Mouse (Mus musculus) MEL (cell line): Measurements from ENCODE around the gene Gale. TPM values are rescaled to one million over a fixed set of nuclear protein-coding genes. Genes with fewer than 3 reads are reported as not detected.

Experiments
- DNase-seq: peaks from one replicate; pipeline ENCODE4 v3.0.0; 2011; ENCODE audit warnings: low read depth, low spot score
- H3K27ac ChIP-seq: 2 replicates; pipeline ENCODE4 v1.5.1; 2012; ENCODE audit warnings: low read depth, mild to moderate bottlenecking, control low read depth, low read length, moderate library complexity; ENCODE audit not compliant: control insufficient read depth
- H3K27me3 ChIP-seq, 2 experiments: fragments of 150-350 bp in 1 of 2; sonication (generic) in 1 of 2; 2 replicates each; pipeline ENCODE4 v1.6.1; 2012; ENCODE audit warnings: low read length in 2 of 2, mild to moderate bottlenecking in 2 of 2, improper control_type of control experiment in 1 of 2, moderate library complexity in 1 of 2; ENCODE audit not compliant: insufficient read depth in 2 of 2, control insufficient read depth in 1 of 2
- H3K36me3 ChIP-seq, 2 experiments: 2 replicates each; pipeline ENCODE4 v1.6.1; 2012 to 2014; ENCODE audit warnings: low read length in 2 of 2, improper control_type of control experiment in 1 of 2, inconsistent platforms in 1 of 2, mild to moderate bottlenecking in 1 of 2; ENCODE audit not compliant: insufficient read depth in 2 of 2, control insufficient read depth in 1 of 2
- H3K4me1 ChIP-seq, 2 experiments: fragments of 150-350 bp in 1 of 2; sonication (generic) in 1 of 2; 2 replicates each; pipeline ENCODE4 v1.6.1; 2012; ENCODE audit warnings: low read length in 2 of 2, improper control_type of control experiment in 1 of 2, mild to moderate bottlenecking in 1 of 2; ENCODE audit not compliant: insufficient read depth in 2 of 2, control insufficient read depth in 1 of 2
- H3K4me3 ChIP-seq, 2 experiments: fragments of 150-350 bp in 1 of 2; sonication (generic) in 1 of 2; 2 replicates each; pipeline ENCODE4 v1.5.1; 2012; ENCODE audit warnings: low read depth in 2 of 2, low read length in 2 of 2, mild to moderate bottlenecking in 2 of 2, moderate library complexity in 2 of 2, control low read depth in 1 of 2, improper control_type of control experiment in 1 of 2; ENCODE audit not compliant: control insufficient read depth in 1 of 2, insufficient read depth in 1 of 2
- H3K79me2 ChIP-seq: 2 replicates; pipeline ENCODE4 v1.6.1; 2012; ENCODE audit warnings: mild to moderate bottlenecking, low read length, moderate library complexity; ENCODE audit not compliant: control insufficient read depth, poor library complexity, insufficient read depth
- H3K9ac ChIP-seq: 2 replicates; pipeline ENCODE4 v1.6.1; 2012; ENCODE audit warnings: low read depth, mild to moderate bottlenecking, control low read depth, low read length, moderate library complexity; ENCODE audit not compliant: control insufficient read depth, poor library complexity, severe bottlenecking
- H3K9me3 ChIP-seq: fragments of 150-350 bp; sonication (generic); replicated peaks from 2 replicates; pipeline ENCODE4 v1.6.1; 2012; ENCODE audit warnings: mild to moderate bottlenecking, low read length, improper control_type of control experiment, moderate library complexity; ENCODE audit not compliant: insufficient read depth
- CHD1 ChIP-seq: IDR thresholded peaks from 2 replicates; pipeline ENCODE4 v1.6.1; 2012; ENCODE audit warnings: low read depth, mild to moderate bottlenecking, inconsistent platforms, low read length, improper control_type of control experiment
- CTCF ChIP-seq, 3 experiments: IDR thresholded peaks in 2 of 3; conservative IDR thresholded peaks in 1 of 3; 2 replicates each; pipeline ENCODE4 v1.5.1; 2011 to 2012; ENCODE audit warnings: low read length in 3 of 3, low read depth in 2 of 3, mild to moderate bottlenecking in 2 of 3, improper control_type of control experiment in 1 of 3, inconsistent platforms in 1 of 3, mixed read lengths in 1 of 3, moderate library complexity in 1 of 3; ENCODE audit not compliant: control insufficient read depth in 1 of 3, insufficient read depth in 1 of 3, poor library complexity in 1 of 3, severe bottlenecking in 1 of 3
- E2F4 ChIP-seq: IDR thresholded peaks from 2 replicates; pipeline ENCODE4 v1.6.1; 2011; ENCODE audit warnings: low read depth, low read length, improper control_type of control experiment, borderline replicate concordance
- EP300 ChIP-seq, 2 experiments: IDR thresholded peaks; 2 replicates each; pipeline ENCODE4 v1.6.1; 2011; ENCODE audit warnings: improper control_type of control experiment in 2 of 2, low read length in 2 of 2, low read depth in 1 of 2, mild to moderate bottlenecking in 1 of 2
- GABPA ChIP-seq: IDR thresholded peaks from 2 replicates; pipeline ENCODE4 v1.6.1; 2012; ENCODE audit warnings: low read depth, mild to moderate bottlenecking, inconsistent platforms, low read length, improper control_type of control experiment, moderate library complexity
- HCFC1 ChIP-seq: IDR thresholded peaks from 2 replicates; pipeline ENCODE4 v1.6.1; 2012; ENCODE audit warnings: low read depth, mild to moderate bottlenecking, inconsistent platforms, low read length, improper control_type of control experiment, moderate library complexity
- MAX ChIP-seq: IDR thresholded peaks from 2 replicates; pipeline ENCODE4 v1.6.1; 2011; ENCODE audit warnings: low read length, improper control_type of control experiment
- MAZ ChIP-seq: IDR thresholded peaks from 2 replicates; pipeline ENCODE4 v1.6.1; 2012; ENCODE audit warnings: low read depth, mild to moderate bottlenecking, inconsistent platforms, low read length, improper control_type of control experiment
- MEF2A ChIP-seq: IDR thresholded peaks from 2 replicates; pipeline ENCODE4 v1.6.1; 2014; ENCODE audit warnings: low read depth, mild to moderate bottlenecking, inconsistent platforms, low read length, improper control_type of control experiment; ENCODE audit not compliant: poor library complexity, insufficient replicate concordance, severe bottlenecking; ENCODE audit errors: extremely low read depth
- NELFE ChIP-seq: IDR thresholded peaks from 2 replicates; pipeline ENCODE4 v1.6.1; 2011; ENCODE audit warnings: low read depth, low read length, improper control_type of control experiment
- NRF1 ChIP-seq: IDR thresholded peaks from 2 replicates; pipeline ENCODE4 v1.6.1; 2014; ENCODE audit warnings: low read depth, mild to moderate bottlenecking, inconsistent platforms, low read length, improper control_type of control experiment, moderate library complexity; ENCODE audit not compliant: poor library complexity, insufficient read depth, severe bottlenecking
- POLR2A ChIP-seq, 2 experiments: IDR thresholded peaks; 2 replicates each; pipeline ENCODE4 v1.6.1; 2011 to 2012; ENCODE audit warnings: low read length in 2 of 2, mild to moderate bottlenecking in 2 of 2, control low read depth in 1 of 2, improper control_type of control experiment in 1 of 2, low read depth in 1 of 2, moderate library complexity in 1 of 2; ENCODE audit not compliant: control insufficient read depth in 1 of 2, insufficient read depth in 1 of 2, poor library complexity in 1 of 2
- POLR2AphosphoS2 ChIP-seq: IDR thresholded peaks from 2 replicates; pipeline ENCODE4 v1.6.1; 2011; ENCODE audit warnings: low read length, improper control_type of control experiment
- RCOR1 ChIP-seq: IDR thresholded peaks from 2 replicates; pipeline ENCODE4 v1.6.1; 2012; ENCODE audit warnings: low read depth, mild to moderate bottlenecking, inconsistent platforms, low read length, improper control_type of control experiment
- SIN3A ChIP-seq: IDR thresholded peaks from 2 replicates; pipeline ENCODE4 v1.6.1; 2012; ENCODE audit warnings: low read length, improper control_type of control experiment, inconsistent platforms
- SMC3 ChIP-seq: IDR thresholded peaks from 2 replicates; pipeline ENCODE4 v1.6.1; 2011; ENCODE audit warnings: low read depth, low read length, improper control_type of control experiment
- TBP ChIP-seq: IDR thresholded peaks from 2 replicates; pipeline ENCODE4 v1.8.0; 2011; ENCODE audit warnings: low read depth, low read length, improper control_type of control experiment
- USF2 ChIP-seq, 2 experiments: IDR thresholded peaks; 2 replicates each; pipeline ENCODE4 v1.6.1; 2011 to 2012; ENCODE audit warnings: improper control_type of control experiment in 2 of 2, low read length in 2 of 2, borderline replicate concordance in 1 of 2, inconsistent platforms in 1 of 2, low read depth in 1 of 2, mild to moderate bottlenecking in 1 of 2; ENCODE audit not compliant: insufficient read depth in 1 of 2
- ZC3H11A ChIP-seq: IDR thresholded peaks from 2 replicates; pipeline ENCODE4 v1.6.1; 2012; ENCODE audit warnings: low read depth, mild to moderate bottlenecking, inconsistent platforms, low read length, improper control_type of control experiment
- ZKSCAN1 ChIP-seq: IDR thresholded peaks from 2 replicates; pipeline ENCODE4 v1.6.1; 2012; ENCODE audit warnings: low read depth, mild to moderate bottlenecking, inconsistent platforms, low read length, improper control_type of control experiment, moderate library complexity
- ZNF384 ChIP-seq: IDR thresholded peaks from 2 replicates; pipeline ENCODE4 v1.6.1; 2012; ENCODE audit warnings: low read depth, mild to moderate bottlenecking, inconsistent platforms, low read length, improper control_type of control experiment
- polyA plus RNA-seq, 2 experiments: library from polyadenylated mRNA; stranded (reverse) in 1 of 2; unstranded in 1 of 2; fragments of >175 nt in 1 of 2; fragments of >200 nt in 1 of 2; gene quantifications; 2 replicates each; pipeline versions ENCODE4 v1.2.1 to v1.2.4; 2012; ENCODE audit warnings: low replicate concordance in 2 of 2, low read depth in 1 of 2; ENCODE audit not compliant: insufficient read length in 2 of 2, insufficient read depth in 1 of 2, missing spikeins in 1 of 2
- total RNA-seq: library from RNA; depleted of rRNA; stranded (reverse); fragments of 300-350 nt; gene quantifications from 2 replicates; pipeline ENCODE4 v1.2.3, GENCODE M21; 2012

The Gale gene
- total and polyA plus RNA-seq, 3 experiments, result 24.5 to 31.2 TPM; not detected in 1

DNA sequence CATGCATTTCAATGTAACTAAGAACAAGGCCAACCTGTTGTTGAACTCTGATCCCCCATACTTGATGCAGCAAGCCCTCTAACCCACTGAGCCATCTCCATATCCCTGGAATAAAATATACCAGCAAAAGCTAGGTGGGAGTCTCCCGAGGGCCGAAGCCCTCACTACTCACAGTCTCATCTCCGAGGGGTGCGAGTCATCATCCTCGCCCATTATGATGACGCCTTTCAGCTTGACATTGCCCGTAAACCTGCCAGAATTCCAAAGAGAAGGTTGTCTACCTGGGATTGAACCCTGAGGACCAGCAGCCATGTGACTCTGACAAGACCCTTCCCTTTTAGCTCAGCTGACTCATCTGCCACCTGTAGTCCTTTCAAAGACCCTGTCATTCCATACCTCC, 22.2 kb downstream of the Gale start:
- Histone ChIP-seq H3K79me2 (peaks cover 25% of the 10 kb centered on the region), H3K4me1 (peaks cover 17 to 42% of the 10 kb centered on the region in 2 experiments), H3K9ac (peak overlapping the region; percentile 96), H3K36me3 (peaks cover 15 to 50% of the 10 kb centered on the region in 2 experiments), H3K9me3 (no peaks in the 10 kb centered on the region), H3K27me3 (no peaks in the 10 kb centered on the region), H3K27ac (peak overlapping the region; percentile 60), H3K4me3 (peak overlapping the region; percentile 67 to 78)
- peak; percentile 34 for DNase-seq
- TF ChIP-seq MAZ (no peak), CHD1 (no peak), USF2 (IDR thresholded peaks at IDR 0.05; ENCODE audit: borderline replicate concordance in 1 of 2, insufficient read depth in 1 of 2, low read depth in 1 of 2, low read length in 2 of 2) (no peak), POLR2AphosphoS2 (no peak), TBP (no peak), ZC3H11A (no peak), GABPA (no peak), ZKSCAN1 (no peak), SMC3 (no peak)

DNA sequence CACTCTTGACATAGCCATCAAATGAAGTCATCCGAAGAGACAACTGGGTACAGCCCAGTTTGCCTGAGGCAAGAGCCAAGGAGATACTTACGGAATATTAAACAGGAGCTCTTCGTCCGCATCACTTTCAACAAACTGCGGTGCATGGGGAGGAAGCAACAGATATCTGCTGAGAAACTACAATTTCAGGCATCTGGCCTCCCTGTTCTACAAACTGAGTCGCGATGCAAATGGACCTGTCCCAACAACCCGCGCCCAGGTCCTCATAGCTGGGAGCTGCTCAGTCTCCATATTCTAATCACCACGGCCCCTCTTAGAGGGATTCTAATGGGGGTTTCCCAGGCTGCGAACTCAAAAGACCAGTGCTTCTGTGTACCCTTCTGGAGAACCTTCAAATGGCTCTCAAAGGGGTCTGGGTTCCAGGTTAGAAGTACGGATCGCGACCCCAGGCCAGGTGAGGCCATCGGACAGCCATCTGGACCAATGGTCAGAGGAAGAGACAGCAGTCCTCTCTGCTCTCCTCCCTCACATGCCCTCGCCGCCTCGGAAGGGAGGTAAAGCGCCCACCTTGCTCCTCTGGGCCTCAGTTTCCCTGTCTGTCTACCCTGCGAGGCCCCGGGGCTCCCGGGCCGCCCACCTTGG, 22.9 kb downstream of the Gale start:
- TF ChIP-seq MAX (0 out of 2 replicates have a peak, but pooled peaks have one; percentile 9), POLR2A (IDR thresholded peaks at IDR 0.05; ENCODE audit: control insufficient read depth in 1 of 2, insufficient read depth in 1 of 2, low read depth in 1 of 2, low read length in 2 of 2, poor library complexity in 1 of 2) (no peak), NELFE (no peak)
- peak; percentile 56 for DNase-seq
- peaks cover 15 to 44% of the 10 kb centered on the region in 2 experiments for H3K36me3 ChIP-seq
- peak overlapping the region; percentile 67 to 78 for H3K4me3 ChIP-seq
- H3K9me3 ChIP-seq, result no peaks in the 10 kb centered on the region
- H3K79me2 ChIP-seq, result peaks cover 25% of the 10 kb centered on the region
- H3K9ac ChIP-seq, result peak overlapping the region; percentile 96
- no peaks in the 10 kb centered on the region for H3K27me3 ChIP-seq
- H3K4me1 ChIP-seq, result peaks cover 10 to 39% of the 10 kb centered on the region in 2 experiments
- peak overlapping the region; percentile 60 for H3K27ac ChIP-seq

DNA sequence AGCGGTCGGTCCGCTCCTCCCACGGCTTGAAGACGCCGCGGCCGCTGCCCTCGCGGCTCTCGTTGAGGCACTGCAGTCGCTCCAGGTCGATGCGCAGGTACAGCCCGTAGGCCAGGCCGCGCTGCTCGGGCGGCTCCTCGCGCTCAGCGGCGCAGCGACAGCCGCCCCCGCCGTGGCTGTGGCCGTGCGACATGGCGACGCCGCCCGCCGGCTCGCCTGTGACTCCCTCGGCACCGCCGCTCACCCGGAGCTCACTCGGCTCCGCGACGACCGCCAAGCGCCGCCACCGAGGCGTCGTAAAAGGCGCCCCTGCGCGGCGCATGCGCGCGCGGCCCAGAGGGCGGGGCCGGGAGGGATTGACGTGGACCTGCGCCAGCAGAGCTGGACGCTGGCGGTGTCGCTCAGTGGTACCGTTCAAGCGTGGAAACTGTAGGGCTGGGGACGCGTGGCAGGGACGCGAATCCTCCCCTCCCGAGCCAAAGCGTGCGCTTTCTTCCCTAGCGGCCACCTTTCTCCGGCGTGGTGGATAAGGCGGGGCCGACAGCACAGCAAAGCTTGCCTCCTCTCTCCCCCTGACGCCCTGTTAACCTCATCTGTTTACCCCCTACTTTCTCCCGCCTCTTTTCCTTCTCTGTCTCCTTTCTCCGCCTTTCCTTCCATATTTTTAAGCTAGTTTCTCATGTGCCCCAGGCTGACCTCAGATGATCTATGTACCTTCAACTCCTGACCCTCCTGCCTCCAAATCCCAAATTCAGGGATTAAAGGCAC, 23.6 kb downstream of the Gale start, which contains the start of gene Pithd1:
Pithd1 (minus strand) TSS at position 322 of the 768 bp plus-strand sequence.
- DNase-seq, result peak; percentile 95
- Histone ChIP-seq H3K4me3 (peak within 1 kb of the TSS; percentile 67 to 83), H3K79me2 (peaks cover 23% of the 10 kb centered on the region), H3K9ac (peak within 1 kb of the TSS; percentile 96), H3K4me1 (peaks cover 6 to 33% of the 10 kb centered on the region in 2 experiments; a peak in 3 of 4 replicates), H3K9me3 (no peaks in the 10 kb centered on the region), H3K36me3 (peaks cover 15 to 37% of the 10 kb centered on the region in 2 experiments), H3K27me3 (no peaks in the 10 kb centered on the region), H3K27ac (peak within 1 kb of the TSS; percentile 60)
- TF ChIP-seq TBP, result peak; percentile 81
- TF ChIP-seq HCFC1, result peak; percentile 81
- TF ChIP-seq MEF2A, result 0 out of 2 replicates have a peak, but pooled peaks have one; percentile 9
- peak in 1 of 3 experiments; percentile 15; a peak in 1 of 6 replicates for TF ChIP-seq CTCF (IDR thresholded peaks at IDR 0.05 in 2 of 3, conservative IDR thresholded peaks at IDR 0.05 in 1 of 3; ENCODE audit: control insufficient read depth in 1 of 3, insufficient read depth in 1 of 3, low read depth in 2 of 3, low read length in 3 of 3, poor library complexity in 1 of 3, severe bottlenecking in 1 of 3)
- no peak for TF ChIP-seq ZNF384
- peak; percentile 97 for TF ChIP-seq NELFE
- no peak; a peak in 1 of 4 replicates for TF ChIP-seq EP300 (IDR thresholded peaks at IDR 0.05; ENCODE audit: low read depth in 1 of 2, low read length in 2 of 2)
- TF ChIP-seq E2F4, result 0 out of 2 replicates have a peak, but pooled peaks have one; percentile 46
- peak; percentile 96 to 98 for TF ChIP-seq POLR2A (IDR thresholded peaks at IDR 0.05; ENCODE audit: control insufficient read depth in 1 of 2, insufficient read depth in 1 of 2, low read depth in 1 of 2, low read length in 2 of 2, poor library complexity in 1 of 2)
- TF ChIP-seq SIN3A, result peak; percentile 65
- peak; percentile 81; the same call in 1 of the 2 replicates for TF ChIP-seq POLR2AphosphoS2
- peak; percentile 97 for TF ChIP-seq NRF1
- TF ChIP-seq RCOR1, result no peak
- TF ChIP-seq SMC3, result no peak; the same call in 1 of the 2 replicates
